Comparison of ENCODE assay signal across 10 mouse cellular contexts in the genomic region with DNA sequence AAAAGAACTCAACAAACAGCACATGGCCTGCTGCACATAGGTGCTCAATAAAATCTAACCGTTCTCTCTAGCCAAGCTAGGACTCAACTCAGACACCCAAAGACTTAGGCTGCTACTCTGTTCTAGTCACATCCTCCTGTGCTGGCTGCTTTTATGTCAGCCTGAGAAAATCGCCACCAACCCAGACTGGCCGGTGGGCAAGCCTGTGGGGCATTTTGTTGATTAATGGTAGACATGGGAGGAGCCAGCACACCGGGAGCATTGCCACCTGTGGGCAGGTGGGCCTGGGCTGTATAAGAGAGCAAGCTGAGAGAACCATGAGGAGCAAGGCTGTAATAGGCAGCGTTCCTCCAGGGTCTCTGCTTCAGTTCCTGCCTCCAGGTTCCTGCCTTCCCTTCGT. TPM values are rescaled to one million over a fixed set of nuclear protein-coding genes. Genes with fewer than 3 reads are reported as not detected.
DNase-seq lines count a peak whose midpoint lies in the region; ATAC-seq and TF ChIP-seq lines count a peak whose summit lies in the region.
"Had no signal": no experiment of that assay in that cellular context is flagged by ENCODE, and none has a peak within 500 bp of the region (broad histone marks: within the 10 kb centered on the region; RNA-seq: fewer than 3 reads in every experiment).

No protein-coding gene starts in this region.

- no peak for DNase-seq in forebrain, embryonic 10.5 days (ENCODE audit: extremely low spot score, low spot score)
- no peak for DNase-seq in forebrain, embryonic 14.5 days (ENCODE audit: low spot score)
- no peak for DNase-seq in liver, adult 2 months (ENCODE audit: extremely low read depth, low read depth, low spot score)
- no peak for DNase-seq in liver
- DNase-seq in layer of hippocampus, postnatal 36 days, result no peak
- DNase-seq in left cerebral cortex, postnatal 25 days (ENCODE audit: low spot score in 2 of 2), result no peak
- DNase-seq: kidney, postnatal 10 days had no signal

- peaks cover 80% of the 10 kb centered on the region for H3K79me2 ChIP-seq in liver, adult 2 months (ENCODE audit: control insufficient read depth, insufficient read depth, low read length)
- peaks cover 100% of the 10 kb centered on the region for H3K79me2 ChIP-seq in myocyte (ENCODE audit: control insufficient read depth, insufficient read depth)

- H3K27ac ChIP-seq in forebrain, embryonic 10.5 days, result 0 out of 2 replicates have a peak overlapping the region, but pooled peaks have one; percentile 9
- no peak overlapping the region for H3K27ac ChIP-seq in forebrain, embryonic 14.5 days (ENCODE audit: low read depth, low read length)
- 0 out of 2 replicates have a peak overlapping the region, but pooled peaks have one; percentile 17 for H3K27ac ChIP-seq in liver, adult 2 months (replicated peaks; ENCODE audit: insufficient read depth, low read depth, low read length)
- H3K27ac ChIP-seq in embryonic fibroblast, embryonic 13.5 days (ENCODE audit: insufficient read depth, low read length), result peak overlapping the region; percentile 59; the same call in 1 of the 2 replicates
- H3K27ac ChIP-seq: limb, embryonic 15.5 days had no signal

- H3K4me2 ChIP-seq in forebrain, embryonic 14.5 days (ENCODE audit: low read length), result no peak overlapping the region
- peak overlapping the region; percentile 92 for H3K4me2 ChIP-seq in myocyte (ENCODE audit: low read depth)
- H3K4me2 ChIP-seq: limb, embryonic 15.5 days had no signal

- no peak overlapping the region for H3K4me3 ChIP-seq in forebrain, embryonic 10.5 days
- H3K4me3 ChIP-seq in forebrain, embryonic 14.5 days (ENCODE audit: low read depth, low read length), result no peak overlapping the region
- H3K4me3 ChIP-seq in liver, adult 2 months (ENCODE audit: insufficient read depth, low read depth, low read length), result no peak overlapping the region
- no peak overlapping the region for H3K4me3 ChIP-seq in embryonic fibroblast, embryonic 13.5 days (ENCODE audit: insufficient read depth, low read length)
- H3K4me3 ChIP-seq in myocyte, result no peak overlapping the region
- H3K4me3 ChIP-seq: limb, embryonic 15.5 days had no signal

- H3ac ChIP-seq in myocyte (ENCODE audit: control insufficient read depth, insufficient read length), result no peak overlapping the region

- H3K36me3 ChIP-seq in forebrain, embryonic 10.5 days (replicated peaks), result peaks cover 51% of the 10 kb centered on the region
- H3K36me3 ChIP-seq in forebrain, embryonic 14.5 days (ENCODE audit: control insufficient read depth, insufficient read depth, low read length), result no peaks in the 10 kb centered on the region
- H3K36me3 ChIP-seq in liver, adult 2 months (ENCODE audit: control insufficient read depth, insufficient read depth, low read length), result no peaks in the 10 kb centered on the region
- H3K36me3 ChIP-seq in myocyte (ENCODE audit: control insufficient read depth, insufficient read depth), result peaks cover 44% of the 10 kb centered on the region

- no peak for TF ChIP-seq CTCF in liver, adult 2 months (IDR thresholded peaks at IDR 0.05; ENCODE audit: low read depth, low read length)
- TF ChIP-seq CTCF in embryonic fibroblast, embryonic 13.5 days (IDR thresholded peaks at IDR 0.05; ENCODE audit: borderline replicate concordance, insufficient read depth, low read length), result no peak

- no peak overlapping the region for H3K9ac ChIP-seq in forebrain, embryonic 14.5 days (ENCODE audit: low read length)
- no peak overlapping the region for H3K9ac ChIP-seq in liver, adult 2 months (ENCODE audit: low read depth, low read length)
- H3K9ac ChIP-seq: limb, embryonic 15.5 days had no signal

- TF ChIP-seq POLR2A in liver, adult 2 months (IDR thresholded peaks at IDR 0.05; ENCODE audit: extremely low read depth, insufficient read depth, low read length), result no peak
- TF ChIP-seq POLR2A in embryonic fibroblast, embryonic 13.5 days (IDR thresholded peaks at IDR 0.05; ENCODE audit: low read depth, low read length), result no peak
- no peak for TF ChIP-seq POLR2A in myocyte (IDR thresholded peaks at IDR 0.05; ENCODE audit: insufficient read length, low read depth)

- intact Hi-C loops in left cerebral cortex, postnatal 25 days (cut with DNase I), result no loop called here

- H3K4me1 ChIP-seq in forebrain, embryonic 10.5 days, result peaks cover 78% of the 10 kb centered on the region
- peaks cover 6% of the 10 kb centered on the region; the same call in 1 of the 2 replicates for H3K4me1 ChIP-seq in forebrain, embryonic 14.5 days (ENCODE audit: control insufficient read depth, insufficient read depth, low read length)
- H3K4me1 ChIP-seq in liver, adult 2 months (ENCODE audit: control insufficient read depth, insufficient read depth, low read length), result peaks cover 73% of the 10 kb centered on the region
- peaks cover 50% of the 10 kb centered on the region for H3K4me1 ChIP-seq in embryonic fibroblast, embryonic 13.5 days (ENCODE audit: control insufficient read depth, insufficient read depth, low read length)

- no peak for ATAC-seq in forebrain, embryonic 14.5 days

- WGBS in forebrain, embryonic 10.5 days, result 84% methylated on average over 6 of the region's 6 CpGs
- 93% methylated on average over 6 of the region's 6 CpGs for WGBS in forebrain, embryonic 14.5 days
- 64% methylated on average over 6 of the region's 6 CpGs for WGBS in liver, adult 2 months

- no peaks in the 10 kb centered on the region for H3K9me3 ChIP-seq in forebrain, embryonic 10.5 days
- H3K9me3 ChIP-seq in forebrain, embryonic 14.5 days (replicated peaks; ENCODE audit: control insufficient read depth, low read length), result no peaks in the 10 kb centered on the region
- H3K9me3 ChIP-seq: limb, embryonic 15.5 days had no signal

- H3K27me3 ChIP-seq in forebrain, embryonic 10.5 days (ENCODE audit: poor library complexity, severe bottlenecking), result no peaks in the 10 kb centered on the region
- H3K27me3 ChIP-seq in forebrain, embryonic 14.5 days (replicated peaks; ENCODE audit: control insufficient read depth, insufficient read depth, low read length), result no peaks in the 10 kb centered on the region
- no peaks in the 10 kb centered on the region for H3K27me3 ChIP-seq in liver, adult 2 months (ENCODE audit: control insufficient read depth, insufficient read depth, low read length)
- H3K27me3 ChIP-seq in myocyte (ENCODE audit: control insufficient read depth, insufficient read depth, insufficient read length), result no peaks in the 10 kb centered on the region
- H3K27me3 ChIP-seq: limb, embryonic 15.5 days had no signal

TF ChIP-seq in myocyte, 11 proteins besides CTCF, POLR2A, EP300 and RAD21:
- TF ChIP-seq SRF (IDR thresholded peaks at IDR 0.05; ENCODE audit: control insufficient read depth, insufficient read length, low read depth), result no peak
- TF ChIP-seq CEBPB (IDR thresholded peaks at IDR 0.05; ENCODE audit: insufficient read depth, poor library complexity, severe bottlenecking), result no peak
TF ChIP-seq in myocyte: peak in this region for 0.

RNA-seq across cellular contexts. Expression of gene Myh9, which starts 8.2 kb away (rescaled TPM):
- 35.6 and 36.8 TPM in 2 replicates for polyA plus RNA-seq in forebrain, embryonic 10.5 days (2016; fragmentation: Nextera tagmentation; extraction: Ambion mirVana)
- 10.8 and 14.6 TPM in 2 replicates for polyA plus RNA-seq in forebrain, embryonic 14.5 days (2014; fragmentation: Nextera tagmentation; extraction: Ambion mirVana)
- total RNA-seq in liver, adult 2 months (2014; rRNA removed), result 54.4 and 69.5 TPM in 2 replicates
- 22.5 and 24.1 TPM in 2 replicates for polyA plus RNA-seq in liver, adult 2 months (2012; rRNA removed)
- polyA plus RNA-seq in embryonic fibroblast, embryonic 13.5 days (2011; ENCODE audit: insufficient read length, low read depth, missing spikeins), result 718 and 1,071 TPM in 2 replicates
- polyA plus RNA-seq in myocyte (2012; fragmentation: generic; extraction: Trizol), result 466 TPM
- 100 to 1,000 TPM in 1 of 2 experiments, 10 to 100 TPM in 1; 92.4 to 103 TPM for total RNA-seq in layer of hippocampus, postnatal 36 days (2021)
- 10 to 100 TPM; 69.9 to 75.5 TPM for total RNA-seq in left cerebral cortex, postnatal 25 days (2021)

Comparison
In these comparisons a context has a peak if more than half of its experiments do, and no peak if none do; other contexts are left out.
1. RNA of gene Myh9, which starts 8.2 kb away (polyA plus RNA-seq): 718 to 1,071 TPM in embryonic fibroblast, embryonic 13.5 days and 466 TPM in myocyte (single experiment); 35.6 to 36.8 TPM in forebrain, embryonic 10.5 days, 22.5 to 24.1 TPM in liver, adult 2 months and 10.8 to 14.6 TPM in forebrain, embryonic 14.5 days; every median in the first group is over 10 times any median in the second.